Mouse (Mus musculus) liver, embryonic 14.5 days (tissue): ENCODE measurements around the gene Xpo4. TPM values are rescaled to one million over a fixed set of nuclear protein-coding genes. Genes with fewer than 3 reads are reported as not detected.

ENCODE experiments used
- ATAC-seq: fragments of 200-750 bp; cut with Nextera tagmentation; 2 replicates; pipeline ENCODE4 v1.8.0; 2017; ENCODE audit warnings: moderate number of reproducible peaks, mild to moderate bottlenecking, moderate library complexity; ENCODE audit not compliant: insufficient read depth
- DNase-seq, 3 experiments: peaks; one replicate each; pipeline ENCODE4 v3.0.0-alpha.2; 2012 to 2013; ENCODE audit warnings: low read depth in 3 of 3, low spot score in 3 of 3
- H3K27ac ChIP-seq: fragments of 300-500 bp; sonication (generic); 2 replicates; pipeline ENCODE4 v1.5.1; 2014; ENCODE audit warnings: moderate library complexity, mild to moderate bottlenecking, control low read depth, inconsistent platforms
- H3K27me3 ChIP-seq: fragments of 300-500 bp; sonication (generic); 2 replicates; pipeline ENCODE4 v1.6.1; 2014; ENCODE audit warnings: mild to moderate bottlenecking, low read length, moderate library complexity; ENCODE audit not compliant: control insufficient read depth, insufficient read depth
- H3K36me3 ChIP-seq: fragments of 300-500 bp; sonication (generic); replicated peaks from 2 replicates; pipeline ENCODE4 v1.6.1; 2014; ENCODE audit warnings: low read depth; ENCODE audit not compliant: control insufficient read depth, insufficient read depth
- H3K4me1 ChIP-seq, 2 experiments: fragments of 200-500 bp in 1 of 2; fragments of 300-500 bp in 1 of 2; sonication (generic) in 1 of 2; replicated peaks; 2 replicates each; pipeline ENCODE4 v1.6.1; 2012 to 2014; ENCODE audit warnings: antibody characterized with exemption in 1 of 2, inconsistent platforms in 1 of 2, low read length in 1 of 2; ENCODE audit not compliant: control insufficient read depth in 2 of 2, insufficient read depth in 2 of 2
- H3K4me2 ChIP-seq: fragments of 300-500 bp; sonication (generic); 2 replicates; pipeline ENCODE4 v1.6.1; 2014; ENCODE audit warnings: low read depth, mild to moderate bottlenecking, control low read depth, moderate library complexity
- H3K4me3 ChIP-seq, 2 experiments: fragments of 200-500 bp in 1 of 2; fragments of 300-500 bp in 1 of 2; sonication (generic) in 1 of 2; 2 replicates each; pipeline ENCODE4 v1.5.1; 2012 to 2014; ENCODE audit warnings: low read depth in 2 of 2, low read length in 2 of 2, mild to moderate bottlenecking in 2 of 2, control low read depth in 1 of 2, inconsistent platforms in 1 of 2, moderate library complexity in 1 of 2; ENCODE audit not compliant: insufficient read depth in 1 of 2
- H3K9ac ChIP-seq: fragments of 300-500 bp; sonication (generic); replicated peaks from 2 replicates; pipeline ENCODE4 v1.6.1; 2014; ENCODE audit warnings: mild to moderate bottlenecking, control low read depth, moderate library complexity
- H3K9me3 ChIP-seq: fragments of 300-500 bp; sonication (generic); 2 replicates; pipeline ENCODE4 v1.6.1; 2016; ENCODE audit warnings: low read length, mixed read lengths; ENCODE audit not compliant: control insufficient read depth
- CTCF ChIP-seq: IDR thresholded peaks from 2 replicates; pipeline ENCODE4 v1.5.1; 2016; ENCODE audit warnings: antibody characterized with exemption, low read depth, control low read depth
- EP300 ChIP-seq: IDR thresholded peaks from 2 replicates; pipeline ENCODE4 v1.6.1; 2016; ENCODE audit warnings: antibody characterized with exemption, low read depth
- WGBS: fragments of 180-500 bp; shearing (Covaris S2); extraction: QIAGEN DNeasy Blood & Tissue Kit; methylation state at CpG from one replicate; pipeline ENCODE4 v1.1.7; 2014; ENCODE audit not compliant: insufficient replicate concordance; 5-methylcytosine and 5-hydroxymethylcytosine counted together
- polyA plus RNA-seq, 2 experiments: library from polyadenylated mRNA; depleted of rRNA in 1 of 2; stranded (reverse) in 1 of 2; unstranded in 1 of 2; fragments of >200 nt; fragmentation: Nextera tagmentation in 1 of 2; extraction: Ambion mirVana in 1 of 2; gene quantifications; 2 replicates each; pipeline versions ENCODE4 v1.2.1 to v1.2.3; 2012 to 2014

Xpo4 gene
- polyA plus RNA-seq, 2 experiments: 6.8 to 14.5 TPM

GRCm38 (mm10) chr14:57537261-57538015 is 127.8 kb downstream of the Xpo4 start:
- no peak overlapping the region for H3K4me2 ChIP-seq
- no peaks in the 10 kb centered on the region for H3K36me3 ChIP-seq
- H3K4me3 ChIP-seq: peak overlapping the region in 1 of 2 experiments; percentile 14; a peak in 1 of 4 replicates
- 22% methylated on average over 16 of the region's 16 CpGs for WGBS
- no peak overlapping the region for H3K27ac ChIP-seq
- no peak overlapping the region for H3K9ac ChIP-seq
- no peaks in the 10 kb centered on the region for H3K9me3 ChIP-seq
- TF ChIP-seq CTCF (no peak), EP300 (no peak)
- DNase-seq (no peak), ATAC-seq (no peak)
- peaks cover 0 to 8% of the 10 kb centered on the region in 2 experiments; a peak in 2 of 4 replicates for H3K4me1 ChIP-seq
- no peaks in the 10 kb centered on the region; the same call in 1 of the 2 replicates for H3K27me3 ChIP-seq

- peaks cover 0 to 8% of the 10 kb centered on the region in 2 experiments; a peak in 2 of 4 replicates for H3K4me1 ChIP-seq
- no peak overlapping the region for H3K27ac ChIP-seq
- H3K4me3 ChIP-seq: no peak overlapping the region
- no peak for DNase-seq
- H3K4me2 ChIP-seq: no peak overlapping the region
- TF ChIP-seq EP300: no peak
- no peak for TF ChIP-seq CTCF
- ATAC-seq: no peak
- 52% methylated on average over 9 of the region's 9 CpGs for whole genome bisulfite sequencing
- H3K9ac ChIP-seq: no peak overlapping the region
- H3K36me3 ChIP-seq: no peaks in the 10 kb centered on the region
- H3K27me3 ChIP-seq: no peaks in the 10 kb centered on the region; the same call in 1 of the 2 replicates
- no peaks in the 10 kb centered on the region for H3K9me3 ChIP-seq
Observed at GRCm38 (mm10) chr14:57536820-57537219, 128.4 kb downstream of the Xpo4 start.

- no peak for TF ChIP-seq CTCF
- no peak for TF ChIP-seq EP300
- H3K4me3 ChIP-seq: no peak overlapping the region
- peaks cover 0 to 8% of the 10 kb centered on the region in 2 experiments; a peak in 2 of 4 replicates for H3K4me1 ChIP-seq
- no peaks in the 10 kb centered on the region; the same call in 1 of the 2 replicates for H3K27me3 ChIP-seq
- H3K36me3 ChIP-seq: no peaks in the 10 kb centered on the region
- H3K27ac ChIP-seq: no peak overlapping the region
- DNase-seq (no peak), ATAC-seq (no peak)
- WGBS: 73% methylated on average over 6 of the region's 6 CpGs
- H3K4me2 ChIP-seq: no peak overlapping the region
- no peaks in the 10 kb centered on the region for H3K9me3 ChIP-seq
- H3K9ac ChIP-seq: no peak overlapping the region
Observed at GRCm38 (mm10) chr14:57535646-57536045, 129.6 kb downstream of the Xpo4 start.

GRCm38 (mm10) chr14:57534961-57535360 is 130.3 kb downstream of the Xpo4 start:
- ATAC-seq (no peak), DNase-seq (no peak)
- 39% methylated on average over 8 of the region's 8 CpGs for WGBS
- Histone ChIP-seq H3K36me3 (no peaks in the 10 kb centered on the region), H3K9ac (no peak overlapping the region), H3K27me3 (no peaks in the 10 kb centered on the region; the same call in 1 of the 2 replicates), H3K27ac (no peak overlapping the region), H3K4me3 (no peak overlapping the region), H3K4me1 (peaks cover 0 to 8% of the 10 kb centered on the region in 2 experiments; a peak in 2 of 4 replicates), H3K4me2 (no peak overlapping the region), H3K9me3 (no peaks in the 10 kb centered on the region)
- TF ChIP-seq EP300: no peak
- no peak for TF ChIP-seq CTCF

GRCm38 (mm10) chr14:57534346-57534745 is 130.9 kb downstream of the Xpo4 start:
- Histone ChIP-seq H3K4me3 (no peak overlapping the region), H3K27ac (no peak overlapping the region), H3K4me1 (peaks cover 0 to 13% of the 10 kb centered on the region in 2 experiments; a peak in 3 of 4 replicates), H3K9me3 (no peaks in the 10 kb centered on the region), H3K9ac (no peak overlapping the region), H3K27me3 (no peaks in the 10 kb centered on the region; the same call in 1 of the 2 replicates), H3K4me2 (no peak overlapping the region), H3K36me3 (no peaks in the 10 kb centered on the region)
- WGBS: 40% methylated on average over 5 of the region's 5 CpGs
- TF ChIP-seq EP300: no peak
- no peak for TF ChIP-seq CTCF
- ATAC-seq (no peak), DNase-seq (no peak)
